Mouse (Mus musculus) c-Kit-negative CD71-positive TER-119-positive erythroid progenitor cells, embryonic 14.5 days (primary cell): Measurements from ENCODE around the gene Olfr2.
"Not testable (repeated sequence)": the region's sequence is repeated elsewhere in the genome, so short reads cannot be mapped to it uniquely, and the experiment has no call there.

Experiments
- DNase-seq: peaks from one replicate; pipeline ENCODE4 v3.0.0-alpha.2; 2013; ENCODE audit warnings: low read depth, low spot score

Gene Olfr2

DNA sequence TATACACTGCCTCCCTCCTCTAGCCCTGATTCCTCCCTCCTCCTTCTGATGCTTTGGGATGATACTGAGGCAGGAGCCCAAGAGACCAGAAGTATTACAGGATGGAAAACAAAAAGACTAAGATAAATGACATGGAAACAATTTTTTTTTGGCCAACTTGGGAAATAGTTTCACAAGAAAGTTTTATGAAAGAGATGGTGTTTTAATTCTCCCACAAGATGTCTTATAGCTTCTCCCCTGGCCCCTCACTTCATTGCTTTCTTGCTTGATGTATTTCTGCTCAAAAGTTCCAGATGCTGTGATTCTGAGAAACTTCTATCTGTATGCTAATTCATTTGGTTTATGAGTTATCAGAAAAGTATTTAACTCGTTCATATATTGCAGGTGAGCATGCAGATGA lies at the start of gene Olfr2:
Gene Olfr2 (minus strand): TSS at position 101 of the 400 bp plus-strand sequence.
- no peak for DNase-seq

DNA sequence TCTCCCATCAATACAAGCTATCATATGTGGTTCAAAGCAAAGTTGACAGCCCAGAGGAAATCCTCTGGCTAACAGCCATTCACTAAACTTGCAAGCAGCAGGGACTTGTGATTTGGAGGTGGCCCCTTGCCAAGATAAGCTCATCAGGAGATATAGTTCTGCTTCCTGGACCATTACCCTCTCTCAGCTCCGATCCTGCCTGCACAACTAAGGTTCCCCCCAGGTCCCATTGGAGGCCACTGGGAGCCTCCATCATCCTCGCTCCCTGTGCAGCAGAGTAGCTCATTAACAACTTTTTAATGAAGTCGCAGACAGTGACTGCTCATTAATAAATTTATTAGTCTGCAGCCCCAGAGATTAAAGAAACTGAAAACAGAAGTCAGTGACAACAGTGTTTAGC lies 41.7 kb upstream of the Olfr2 start:
- no peak for DNase-seq

DNA sequence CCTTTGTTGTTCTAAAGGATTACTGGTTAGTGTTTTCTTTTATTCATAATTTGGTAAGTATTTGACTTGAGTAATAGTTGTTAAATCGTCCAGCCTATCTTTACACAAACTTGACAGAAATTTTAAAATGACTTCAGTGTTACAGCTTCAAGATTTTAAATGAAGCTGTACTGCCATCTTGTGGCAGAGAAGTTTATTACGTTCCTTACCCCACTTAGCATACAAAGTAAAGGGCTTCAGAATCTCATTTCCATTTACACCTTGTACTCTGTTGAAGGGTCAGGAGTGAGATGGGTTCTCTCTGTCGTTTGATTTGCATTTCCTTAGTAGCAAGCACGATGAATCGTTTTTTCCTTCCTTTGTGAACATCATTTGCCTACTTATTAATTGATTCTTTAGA lies 40.0 kb upstream of the Olfr2 start:
- DNase-seq, result no peak

GRCm38 (mm10) chr7:107044407-107044806 lies 38.5 kb upstream of the Olfr2 start:
- DNase-seq, result no peak

- no peak for DNase-seq
Measured at GRCm38 (mm10) chr7:107043136-107043535, 37.3 kb upstream of the Olfr2 start.

GRCm38 (mm10) chr7:107039934-107040563 lies 34.2 kb upstream of the Olfr2 start:
- no peak for DNase-seq

DNA sequence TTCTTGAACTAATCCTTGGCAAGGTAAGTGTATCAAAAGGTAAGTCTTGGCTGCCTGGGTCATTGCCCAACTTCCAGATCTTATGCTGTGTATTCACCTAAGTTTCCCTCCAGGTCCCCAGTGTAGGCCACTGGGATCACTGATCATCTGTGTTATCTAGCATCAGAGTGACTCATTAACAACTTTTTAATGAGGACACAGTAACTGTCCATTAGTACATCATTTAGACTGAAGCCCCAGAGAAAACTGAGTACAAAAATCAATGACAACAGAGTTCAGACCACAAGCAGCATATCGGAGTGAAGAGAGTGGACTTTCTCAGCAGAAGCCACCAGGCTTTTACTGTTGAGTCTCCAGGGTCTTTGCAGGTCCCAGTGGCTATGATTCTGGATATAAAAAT lies 25.0 kb upstream of the Olfr2 start, which contains the start of gene Olfr713:
Gene Olfr713 (plus strand): TSS at position 301 of the 400 bp plus-strand sequence.
- no peak for DNase-seq

- DNase-seq, result no peak
Measured at GRCm38 (mm10) chr7:107004169-107004568, 1.7 kb downstream of the Olfr2 start.

- DNase-seq, result no peak
Measured at GRCm38 (mm10) chr7:107000798-107001197, 5.1 kb downstream of the Olfr2 start.

GRCm38 (mm10) chr7:106985236-106985635 lies 20.6 kb downstream of the Olfr2 start:
- no peak for DNase-seq

DNA sequence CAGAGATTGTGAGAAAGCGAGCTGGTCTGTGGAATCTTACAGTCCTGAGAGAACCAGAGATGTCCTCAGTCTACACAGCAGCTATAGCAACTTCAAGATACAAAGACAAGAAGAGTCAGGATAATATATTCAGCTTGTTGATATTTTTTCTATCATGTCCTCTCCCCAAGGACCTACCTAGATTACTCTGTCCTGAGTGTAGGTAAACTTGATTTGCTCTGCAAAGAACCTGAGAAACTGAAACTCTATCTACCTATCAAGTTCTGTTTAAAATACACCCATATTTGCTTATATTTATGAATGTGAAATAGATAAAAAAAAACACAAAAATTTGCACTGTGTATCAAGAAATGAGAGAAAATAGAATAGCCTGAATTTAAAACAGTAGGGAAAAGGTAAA lies 30.5 kb downstream of the Olfr2 start, which contains the start of gene Olfr711:
Gene Olfr711 (minus strand): TSS at position 101 of the 400 bp plus-strand sequence.
- no peak for DNase-seq

DNA sequence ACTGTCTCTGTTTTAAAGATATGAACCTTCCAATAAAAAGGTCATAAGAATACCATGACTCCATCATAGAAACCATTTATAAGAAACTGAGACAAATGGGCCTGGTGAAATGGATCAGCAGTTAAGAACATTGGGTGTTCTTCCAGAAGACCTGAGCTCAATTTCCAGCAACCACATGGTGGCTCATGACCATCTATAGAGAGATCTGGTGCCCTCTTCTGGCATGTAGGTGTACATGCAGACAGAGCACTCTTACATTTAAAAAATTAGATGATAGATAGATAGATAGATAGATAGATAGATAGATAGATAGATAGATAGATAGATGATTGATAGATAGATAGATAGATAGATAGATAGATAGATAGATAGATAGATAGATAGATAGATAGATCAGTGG lies 38.4 kb downstream of the Olfr2 start:
- DNase-seq, result not testable (repeated sequence)

GRCm38 (mm10) chr7:106963837-106964236 lies 42.0 kb downstream of the Olfr2 start, which contains the start of gene Olfr6:
Gene Olfr6 (minus strand): TSS chr7:106963937.
- no peak for DNase-seq

GRCm38 (mm10) chr7:106948212-106948611 lies 57.7 kb downstream of the Olfr2 start, which contains the start of gene Olfr710:
Gene Olfr710 (minus strand): TSS chr7:106948312.
- DNase-seq, result no peak
